Mouse (Mus musculus) adipocyte (in vitro differentiated cells): ENCODE data around the gene Magi2.
"Not testable (repeated sequence)": the region's sequence is repeated elsewhere in the genome, so short reads cannot be mapped to it uniquely, and the experiment has no call there.

Experiments
- DNase-seq: peaks from one replicate; pipeline ENCODE4 v3.0.0-alpha.2; 2016; ENCODE audit warnings: low spot score

Magi2 gene

DNA sequence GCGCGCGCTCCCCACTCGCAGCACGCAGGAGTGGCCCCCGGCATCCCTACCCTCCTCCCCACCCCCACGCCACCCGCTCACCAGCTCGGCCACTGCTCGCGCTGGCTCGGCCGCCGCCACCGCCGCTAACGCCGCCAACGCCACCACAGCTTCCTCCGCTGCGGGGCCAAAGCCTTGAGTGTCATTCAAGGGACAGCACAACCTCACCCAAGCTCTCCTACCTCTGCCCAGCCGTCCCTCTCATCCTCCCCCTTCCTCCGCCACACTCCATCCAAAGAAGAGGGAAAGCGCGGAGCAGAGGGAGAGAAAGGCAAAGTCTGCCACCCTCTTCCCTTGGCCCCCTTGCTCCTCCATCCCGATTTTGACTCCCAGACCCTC, at the start of gene Magi2:
TSS of gene Magi2 (plus strand) at position 171 of the 378 bp plus-strand sequence.
- no peak for DNase-seq

DNA sequence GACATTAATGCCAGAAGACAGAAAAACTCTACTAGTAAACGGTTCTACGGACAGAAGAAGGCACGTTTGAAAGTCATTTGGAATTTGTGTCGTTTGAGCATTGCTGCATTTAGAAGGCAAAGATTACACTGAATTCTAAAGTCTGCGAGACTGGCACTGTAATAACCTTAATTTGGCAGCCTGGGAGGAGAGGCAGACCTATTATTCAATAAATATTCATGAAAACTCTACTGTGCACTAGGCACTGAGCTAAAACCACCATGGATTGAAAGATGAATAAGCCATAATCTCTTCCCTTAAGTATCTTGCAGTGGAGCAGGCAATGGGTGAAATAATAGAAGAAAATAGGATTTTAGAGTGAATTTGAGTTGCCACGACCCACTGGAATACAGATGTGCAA, 48.2 kb upstream of the Magi2 start:
- DNase-seq: no peak

DNA sequence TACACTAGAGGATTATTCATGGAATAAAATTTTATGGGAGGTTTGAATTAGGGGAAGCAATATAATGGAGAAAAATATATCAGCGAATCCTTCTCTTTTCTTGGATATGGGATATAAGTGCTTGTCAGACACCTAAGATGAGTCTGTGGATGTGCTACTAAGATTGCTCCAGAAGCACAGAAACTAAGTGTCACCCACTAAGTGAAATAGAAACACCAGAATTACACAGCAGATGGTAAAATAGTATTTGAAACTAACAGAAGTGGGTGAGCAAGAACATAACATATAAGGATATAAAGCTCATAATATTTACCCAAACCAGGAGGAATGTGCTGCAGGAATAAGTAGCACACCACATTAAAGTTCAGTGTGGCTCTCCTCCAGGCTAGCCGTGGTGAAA, 40.7 kb upstream of the Magi2 start:
- DNase-seq: no peak

DNA sequence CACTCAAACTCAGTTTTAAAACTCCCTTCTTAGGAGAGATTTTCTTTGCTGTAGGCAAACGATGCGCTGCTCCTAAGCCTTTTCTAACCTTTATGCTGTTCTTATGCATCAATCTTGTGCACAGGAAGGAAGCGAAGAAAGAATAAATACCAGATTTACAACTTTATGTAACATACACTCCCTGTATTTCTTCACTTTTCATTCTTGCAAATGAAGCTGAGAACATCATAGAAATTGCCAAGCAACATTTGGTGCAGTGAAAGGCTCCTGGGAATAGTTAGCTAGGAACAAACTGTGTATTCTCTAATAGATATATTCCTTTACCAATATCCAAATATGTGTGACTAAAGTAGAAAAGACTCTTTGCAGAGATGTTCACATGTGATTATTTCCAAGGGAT, 15.2 kb upstream of the Magi2 start:
- DNase-seq: no peak

DNA sequence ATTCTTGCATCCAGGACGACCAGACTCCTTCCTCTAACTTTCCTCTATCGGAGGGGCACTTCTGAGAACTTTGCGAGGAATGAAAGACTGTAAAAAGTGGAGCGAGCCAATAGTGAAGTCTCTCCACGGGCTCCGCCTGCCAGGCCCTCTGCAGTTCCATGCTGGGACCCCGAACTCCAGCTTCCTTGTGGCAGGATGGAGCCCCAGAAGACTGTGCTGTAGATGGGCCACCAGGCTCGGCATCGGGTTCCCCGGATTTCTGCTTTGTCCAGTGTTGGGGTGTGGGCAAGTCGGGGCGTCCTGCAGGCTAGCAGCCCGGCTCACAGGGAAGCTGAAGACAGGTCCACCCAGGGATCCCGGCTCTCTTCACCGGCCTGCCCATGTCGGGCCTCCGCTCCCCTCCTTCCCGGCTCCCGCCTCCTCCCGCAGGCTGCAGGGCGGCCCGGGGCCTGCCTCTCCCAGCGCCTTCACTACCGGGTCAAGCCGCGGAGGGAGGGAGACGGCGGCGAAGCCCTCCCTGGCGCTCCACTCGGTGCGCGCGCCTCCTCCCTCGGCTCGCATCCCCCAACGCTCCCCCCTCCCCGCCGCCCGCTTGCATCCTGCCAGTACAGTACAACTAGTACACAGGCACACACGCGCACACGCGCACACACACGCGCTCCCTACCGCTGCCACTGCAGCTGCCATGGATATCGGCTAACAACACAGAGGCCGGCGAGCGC, 531 bp upstream of the Magi2 start:
- peak; percentile 32 for DNase-seq

DNA sequence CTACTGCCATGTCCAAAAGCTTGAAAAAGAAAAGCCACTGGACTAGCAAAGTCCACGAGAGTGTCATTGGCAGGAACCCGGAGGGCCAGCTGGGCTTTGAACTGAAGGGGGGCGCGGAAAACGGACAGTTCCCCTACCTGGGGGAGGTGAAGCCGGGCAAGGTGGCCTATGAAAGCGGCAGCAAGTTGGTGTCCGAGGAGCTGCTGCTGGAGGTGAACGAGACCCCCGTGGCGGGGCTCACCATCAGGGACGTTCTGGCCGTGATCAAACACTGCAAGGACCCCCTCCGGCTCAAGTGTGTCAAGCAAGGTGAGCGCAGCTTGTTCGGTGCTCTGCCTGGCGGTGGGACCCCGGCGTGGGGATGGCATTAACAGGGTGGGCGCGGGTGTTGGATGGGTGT, 445 bp downstream of the Magi2 start:
- no peak for DNase-seq

DNA sequence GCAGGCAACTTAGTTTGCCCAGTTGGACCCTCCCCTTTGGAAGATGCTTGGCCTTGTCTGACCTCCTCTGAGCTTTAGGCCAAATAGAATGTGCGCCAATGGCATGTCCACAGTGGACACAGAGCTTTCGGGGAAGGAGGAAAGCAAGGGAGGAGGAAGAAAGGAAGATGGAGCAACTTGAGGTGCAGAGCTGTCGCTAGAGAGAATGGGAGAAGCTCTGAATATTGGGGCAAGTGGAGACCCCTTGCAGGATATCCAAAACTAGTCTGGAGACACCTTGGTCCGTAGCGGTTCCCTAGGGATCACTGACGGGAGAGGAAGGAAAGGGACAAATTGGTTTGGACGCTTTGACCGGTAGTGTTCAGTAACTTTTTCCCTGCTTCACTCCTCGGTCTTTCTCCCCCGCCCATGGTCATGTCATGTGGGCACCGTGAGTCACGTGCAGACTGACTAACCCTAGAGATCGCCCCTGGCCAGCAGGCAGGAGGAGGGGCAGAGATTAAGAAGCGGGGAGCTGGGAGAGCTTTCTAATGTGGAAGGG, 1.0 kb downstream of the Magi2 start:
- peak; percentile 18 for DNase-seq

DNA sequence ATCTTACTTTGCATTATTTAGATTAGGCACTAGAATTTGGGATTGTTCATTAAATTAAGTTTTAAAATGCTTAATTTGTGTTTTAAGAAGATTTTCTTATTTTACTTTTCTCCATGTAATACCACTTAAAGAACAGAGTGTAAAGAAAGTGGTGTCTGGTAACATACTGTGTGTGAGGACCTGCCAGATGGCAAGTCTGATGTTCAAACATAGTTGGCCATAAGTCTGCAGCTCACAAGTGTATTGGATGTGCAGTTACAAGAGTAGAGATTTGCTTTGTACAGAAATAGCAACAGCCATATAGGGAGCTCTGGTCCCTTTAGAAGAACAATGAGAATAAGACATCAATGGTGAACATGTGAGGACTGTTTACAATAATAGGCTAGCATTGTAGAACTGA, 15.0 kb downstream of the Magi2 start:
- no peak for DNase-seq

DNA sequence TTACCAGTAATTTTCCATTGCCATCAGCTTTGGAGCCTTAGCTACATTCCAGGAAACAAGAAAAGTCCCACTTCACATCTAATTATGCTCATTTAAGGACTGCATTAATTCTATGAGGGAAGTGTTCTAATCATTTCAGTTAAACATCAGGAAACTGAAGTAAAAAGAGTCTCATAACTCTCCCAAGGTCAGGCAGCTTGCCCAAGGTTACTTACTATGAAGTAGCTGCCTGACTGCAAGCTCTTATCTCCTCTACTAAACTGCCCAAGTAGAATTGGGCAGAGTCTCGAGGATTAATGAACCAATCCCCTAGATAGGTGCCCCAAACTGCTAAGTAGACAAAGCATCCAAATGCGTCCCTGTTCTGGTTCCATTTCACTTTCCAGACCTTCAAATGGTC, 19.6 kb downstream of the Magi2 start:
- DNase-seq: no peak

DNA sequence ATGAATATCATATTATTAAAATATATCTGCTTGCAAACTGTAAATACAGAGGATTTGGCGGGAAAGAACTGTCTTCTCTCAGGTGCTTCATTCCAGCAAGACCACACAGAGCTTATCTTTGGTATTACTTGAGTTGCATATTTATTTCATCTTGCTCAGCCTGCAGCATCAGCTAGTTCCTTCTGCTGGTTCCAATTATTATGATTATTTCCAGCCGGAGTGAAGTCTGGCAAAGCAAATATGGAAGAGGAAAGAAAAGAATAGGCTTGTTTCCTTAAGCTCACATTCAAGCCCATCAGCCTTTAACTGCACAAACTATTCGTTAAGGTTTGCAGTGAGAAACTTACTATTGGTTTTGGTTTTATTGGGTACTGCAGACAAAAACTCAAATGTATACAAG, 20.4 kb downstream of the Magi2 start:
- DNase-seq: no peak

DNA sequence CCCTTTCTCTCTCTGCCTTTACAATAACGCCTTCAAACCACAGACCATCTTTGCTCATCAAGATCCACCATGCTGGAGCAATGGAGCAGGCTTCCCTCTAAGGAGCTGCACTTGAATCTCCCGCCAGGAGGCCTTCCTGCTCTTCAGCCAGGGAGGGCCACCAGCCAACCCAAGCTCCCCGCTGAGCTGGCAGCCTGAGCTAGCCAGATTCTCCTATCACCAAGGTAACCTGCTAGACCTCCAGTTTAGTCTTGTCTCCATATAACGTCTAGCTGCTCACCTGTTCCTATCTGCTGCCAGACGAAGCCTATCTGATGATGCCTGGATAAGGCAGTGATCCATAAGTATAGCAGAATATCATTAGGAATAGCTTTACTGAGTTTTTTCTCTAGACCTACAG, 36.0 kb downstream of the Magi2 start:
- no peak for DNase-seq

DNA sequence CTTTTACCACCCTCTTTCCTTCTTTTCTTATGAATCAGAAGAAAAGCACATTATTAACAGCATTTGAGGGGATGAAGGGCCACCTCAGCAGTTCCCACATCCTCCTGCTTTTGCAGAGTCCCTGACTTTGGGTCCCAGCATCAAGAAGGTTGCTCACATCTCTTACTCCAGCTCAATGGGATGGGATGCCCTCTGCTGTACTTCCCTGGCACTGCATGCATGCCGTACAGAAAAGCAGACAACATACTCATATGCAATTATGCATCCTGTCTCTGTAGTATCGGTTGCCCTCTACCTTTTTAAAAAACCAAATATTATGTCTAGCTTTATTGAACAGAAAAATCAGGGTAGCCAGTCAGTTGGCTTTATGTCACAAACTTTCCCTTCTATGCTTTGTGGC, 37.8 kb downstream of the Magi2 start:
- DNase-seq: no peak

DNA sequence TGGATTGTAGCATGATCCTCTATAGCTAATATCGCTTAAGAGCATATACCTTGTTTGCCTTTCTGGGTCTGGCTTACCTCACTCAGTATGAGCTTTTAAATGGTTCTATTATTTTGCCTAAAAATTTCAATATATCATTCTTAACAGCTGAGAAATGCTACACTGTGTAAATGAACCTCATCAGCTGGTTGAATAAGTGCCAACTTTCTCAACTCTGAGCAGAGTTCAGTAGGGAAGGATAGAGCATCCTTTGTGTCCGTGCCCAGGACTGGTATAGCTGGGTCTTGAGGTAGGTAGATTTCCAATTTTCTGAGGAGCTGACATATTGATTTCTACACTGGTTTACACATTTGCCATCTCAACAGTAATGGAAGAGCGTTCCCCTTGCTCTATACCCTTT, 65.7 kb downstream of the Magi2 start:
- no peak for DNase-seq

DNA sequence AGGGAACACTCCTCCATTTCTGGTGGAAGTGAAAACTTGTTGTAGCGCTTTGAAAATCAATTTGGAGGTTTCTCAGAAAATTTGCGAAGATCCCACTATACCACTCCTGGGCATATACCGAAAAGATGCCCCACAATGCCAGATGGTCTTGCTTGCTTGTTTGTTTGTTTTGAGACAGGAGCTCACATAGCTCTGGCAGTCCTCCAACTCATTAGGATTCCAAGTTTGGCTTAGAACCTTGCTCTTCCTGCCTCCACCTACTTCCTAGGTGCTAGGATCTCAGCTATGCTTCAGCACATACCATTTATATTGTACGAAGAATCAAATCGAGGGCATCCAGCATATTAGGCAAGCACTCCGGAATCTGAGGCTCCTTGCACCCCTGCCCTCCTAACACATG, 79.8 kb downstream of the Magi2 start:
- no peak for DNase-seq

DNA sequence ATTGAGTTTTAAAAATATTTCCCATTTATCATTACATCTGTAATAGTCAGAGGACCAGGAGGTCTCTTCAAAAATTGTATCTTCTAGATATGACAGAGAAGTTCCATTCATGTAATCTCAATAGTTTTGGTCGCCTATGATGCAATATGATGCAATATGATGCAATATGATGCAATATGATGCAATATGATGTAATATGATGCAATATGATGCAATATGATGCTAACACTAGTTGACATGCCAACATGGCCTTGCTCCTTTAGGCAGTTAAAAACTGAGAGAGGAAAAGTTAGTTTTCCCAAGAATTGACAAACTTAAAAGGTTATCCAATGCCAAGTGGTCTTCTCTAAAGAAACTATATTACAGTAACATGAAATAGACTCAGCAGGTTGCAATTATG, 83.0 kb downstream of the Magi2 start:
- peak; percentile 2 for DNase-seq

DNA sequence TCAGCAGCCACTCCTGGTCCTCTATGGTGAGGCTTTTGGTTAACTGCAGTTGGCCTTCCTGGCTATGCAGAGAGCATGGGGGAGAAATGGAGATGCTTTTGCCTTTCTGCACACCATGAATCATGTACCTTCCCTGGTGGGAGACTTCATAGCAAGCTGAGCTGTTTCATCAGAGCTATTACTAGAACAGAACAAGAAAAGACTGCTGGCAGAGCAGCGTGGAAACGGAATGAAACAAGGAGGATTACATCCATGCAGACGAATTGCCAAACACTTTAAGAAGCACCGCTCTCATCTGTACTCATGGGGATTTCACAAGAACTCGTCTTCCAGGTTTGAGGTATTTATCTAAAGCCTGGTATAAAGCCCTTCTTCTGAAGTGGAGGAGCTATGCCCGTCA, 95.7 kb downstream of the Magi2 start:
- no peak for DNase-seq

DNA sequence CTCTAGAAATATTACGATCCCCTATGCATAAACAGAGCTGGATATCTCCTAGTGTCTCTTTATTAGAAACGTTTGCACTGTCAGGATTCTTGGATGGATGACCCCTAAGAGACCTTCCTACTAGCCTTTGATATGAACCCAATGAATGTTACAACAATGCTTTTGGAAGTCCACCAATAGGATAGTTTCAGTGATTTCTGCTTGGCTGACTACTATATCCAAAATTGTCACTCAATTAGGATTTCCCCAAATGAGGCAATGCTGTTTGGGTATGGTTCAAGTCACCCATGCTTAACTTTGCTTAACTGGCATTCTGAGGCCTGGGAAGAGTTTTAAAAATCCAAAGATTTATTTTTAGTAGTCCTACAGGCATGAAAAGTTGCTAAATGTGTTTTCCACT, 110.7 kb downstream of the Magi2 start:
- peak; percentile 15 for DNase-seq

DNA sequence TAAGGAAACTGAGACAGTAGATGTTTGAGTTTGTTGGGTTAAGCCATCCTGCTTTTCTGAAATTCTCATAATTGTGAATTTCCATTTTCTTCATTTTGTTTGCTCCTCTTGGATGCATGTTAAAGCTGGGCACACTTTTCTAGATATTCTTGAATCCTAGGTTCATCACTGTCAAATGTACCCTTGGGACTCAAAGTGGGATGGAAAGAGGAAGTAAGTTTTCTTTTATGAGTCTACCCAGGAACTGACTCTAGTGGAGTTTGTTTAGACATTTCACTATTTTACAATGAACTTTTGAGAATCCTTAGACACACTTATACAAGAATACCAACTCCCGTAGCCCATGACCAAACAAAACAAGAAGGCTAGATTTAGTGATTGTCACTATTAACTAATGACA, 141.3 kb downstream of the Magi2 start:
- no peak for DNase-seq

DNA sequence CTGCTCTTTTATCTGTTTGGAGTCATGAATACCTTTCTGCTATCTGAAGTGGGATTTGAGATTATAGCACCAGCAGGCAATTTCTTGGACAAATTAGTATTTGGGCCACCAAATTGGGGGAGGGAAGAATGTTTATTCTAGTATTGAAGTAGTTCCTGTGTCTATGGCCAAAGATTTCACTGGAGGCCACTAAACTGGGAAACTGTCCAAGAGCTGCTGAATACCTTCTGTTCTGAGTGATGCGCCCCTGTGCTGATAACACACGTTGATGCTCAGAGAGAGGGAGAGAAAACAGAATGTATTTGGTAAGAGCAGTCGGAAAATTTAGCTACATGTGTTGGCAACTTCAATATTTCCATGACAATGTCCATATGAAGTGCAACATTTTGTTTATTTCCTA, 169.0 kb downstream of the Magi2 start:
- DNase-seq: no peak

DNA sequence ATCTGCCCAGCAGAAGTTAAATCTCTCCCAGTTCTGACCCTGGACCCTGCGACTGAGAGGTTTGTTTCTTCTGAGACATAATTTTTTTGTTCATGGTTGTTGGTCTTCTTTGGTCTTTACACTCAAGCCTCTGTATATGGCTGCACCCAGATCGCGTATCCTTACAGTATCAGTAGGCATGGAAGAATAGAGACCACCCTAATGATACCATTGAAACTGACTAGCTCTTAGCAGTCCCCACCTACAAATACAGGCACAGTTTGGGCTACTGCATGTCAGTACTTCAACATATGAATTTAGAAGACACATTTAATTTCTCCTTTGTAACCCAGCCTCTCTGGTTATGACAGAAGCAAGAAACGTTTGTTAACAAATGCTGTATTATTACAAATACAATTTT, 173.5 kb downstream of the Magi2 start:
- no peak for DNase-seq

DNA sequence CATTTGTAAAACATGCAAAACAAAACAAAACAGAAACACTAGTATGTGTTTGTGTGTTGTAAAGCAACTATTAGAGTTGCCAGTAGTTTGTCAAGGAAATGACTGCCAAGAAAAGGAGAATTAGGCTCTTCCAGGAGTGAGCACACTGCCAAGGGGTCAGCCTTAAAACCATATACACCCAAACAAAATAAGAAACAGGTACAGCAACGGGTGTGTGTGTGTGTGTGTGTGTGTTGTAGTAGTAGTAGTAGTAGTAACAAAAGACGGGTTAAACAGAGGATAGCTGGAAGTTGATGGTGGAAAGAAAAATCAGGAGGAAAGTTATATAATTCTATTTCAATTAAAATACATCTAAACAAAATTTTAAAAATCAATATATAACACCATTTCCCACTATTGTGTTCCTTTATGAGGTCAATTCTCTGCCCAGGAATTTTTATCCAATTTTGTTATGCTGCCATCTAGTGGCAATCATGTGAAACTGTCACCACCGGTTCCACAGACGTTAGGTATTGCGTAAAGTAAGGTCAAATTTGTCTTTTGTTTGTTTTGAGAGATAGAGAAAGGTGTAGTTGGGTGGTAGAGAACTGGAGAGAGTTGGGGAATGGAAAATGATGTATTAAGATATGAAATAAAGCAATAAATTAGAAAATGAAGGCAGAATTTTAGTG, 174.0 kb downstream of the Magi2 start:
- peak; percentile 50 for DNase-seq

DNA sequence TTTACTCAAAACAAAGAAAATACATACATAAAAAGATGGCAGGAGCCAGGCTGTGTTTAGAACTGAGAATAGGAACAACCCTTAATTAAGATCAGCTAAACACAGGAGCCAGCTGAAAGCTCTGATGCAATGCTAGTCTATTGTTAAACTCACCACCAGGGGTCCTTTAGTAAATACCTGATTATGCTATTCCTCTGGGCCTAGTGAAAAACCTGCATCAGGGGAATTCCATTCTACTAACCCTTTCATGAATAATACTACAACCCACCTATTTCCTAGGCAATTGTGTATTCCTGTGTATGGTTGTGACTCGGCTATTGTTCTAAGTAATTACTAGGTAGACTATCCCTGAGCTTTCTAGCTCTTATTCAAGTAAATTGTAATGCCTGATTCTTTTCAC, 177.4 kb downstream of the Magi2 start:
- DNase-seq: not testable (repeated sequence)

DNA sequence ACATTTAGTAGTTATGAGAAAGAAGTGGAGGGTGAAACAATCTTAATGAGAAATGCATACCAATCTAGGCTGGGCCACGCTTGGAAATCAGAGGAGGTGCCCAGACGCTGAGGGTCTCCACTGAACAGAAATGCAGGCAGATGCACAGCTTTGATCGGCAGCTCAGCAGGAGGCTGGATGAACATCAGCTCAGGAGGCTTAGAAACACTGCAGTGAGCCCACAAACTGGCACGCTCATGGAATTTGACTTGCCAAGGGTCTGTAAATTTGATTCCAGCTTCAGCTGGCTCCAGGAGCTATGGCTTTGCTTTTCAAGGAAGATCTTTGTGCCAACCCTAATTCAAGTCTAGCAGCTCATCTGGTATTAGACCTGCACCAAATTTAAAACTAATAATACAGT, 187.7 kb downstream of the Magi2 start:
- no peak for DNase-seq

DNA sequence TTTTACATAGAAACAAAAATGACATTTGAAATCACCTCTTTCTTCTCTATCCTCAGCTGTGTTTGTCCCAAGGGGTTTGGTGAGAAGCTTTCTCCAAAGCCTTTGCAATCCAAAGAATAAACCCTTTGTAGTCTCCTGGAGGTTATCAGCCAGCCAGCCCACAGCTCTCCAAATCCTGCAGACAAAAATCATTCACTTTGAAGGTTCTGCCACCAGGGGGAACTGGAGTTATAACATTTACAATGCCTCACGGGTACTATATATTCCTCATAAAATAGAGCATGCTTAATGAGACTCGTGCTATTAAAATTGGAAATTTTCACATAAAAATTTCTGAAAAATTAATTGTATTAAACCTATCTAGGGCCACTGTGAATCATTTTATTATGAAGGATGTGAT, 202.5 kb downstream of the Magi2 start:
- peak; percentile 44 for DNase-seq
